Mouse (Mus musculus): Measurements from ENCODE around the gene Smn1. TPM values are rescaled to one million over a fixed set of nuclear protein-coding genes. Genes with fewer than 3 reads are reported as not detected.
"Not testable (repeated sequence)": the region's sequence is repeated elsewhere in the genome, so short reads cannot be mapped to it uniquely, and the experiment has no call there.

Gene Smn1
- total RNA-seq (2022): 10 to 100 TPM; 15.4 to 18.0 (median 16.9) TPM

DNA sequence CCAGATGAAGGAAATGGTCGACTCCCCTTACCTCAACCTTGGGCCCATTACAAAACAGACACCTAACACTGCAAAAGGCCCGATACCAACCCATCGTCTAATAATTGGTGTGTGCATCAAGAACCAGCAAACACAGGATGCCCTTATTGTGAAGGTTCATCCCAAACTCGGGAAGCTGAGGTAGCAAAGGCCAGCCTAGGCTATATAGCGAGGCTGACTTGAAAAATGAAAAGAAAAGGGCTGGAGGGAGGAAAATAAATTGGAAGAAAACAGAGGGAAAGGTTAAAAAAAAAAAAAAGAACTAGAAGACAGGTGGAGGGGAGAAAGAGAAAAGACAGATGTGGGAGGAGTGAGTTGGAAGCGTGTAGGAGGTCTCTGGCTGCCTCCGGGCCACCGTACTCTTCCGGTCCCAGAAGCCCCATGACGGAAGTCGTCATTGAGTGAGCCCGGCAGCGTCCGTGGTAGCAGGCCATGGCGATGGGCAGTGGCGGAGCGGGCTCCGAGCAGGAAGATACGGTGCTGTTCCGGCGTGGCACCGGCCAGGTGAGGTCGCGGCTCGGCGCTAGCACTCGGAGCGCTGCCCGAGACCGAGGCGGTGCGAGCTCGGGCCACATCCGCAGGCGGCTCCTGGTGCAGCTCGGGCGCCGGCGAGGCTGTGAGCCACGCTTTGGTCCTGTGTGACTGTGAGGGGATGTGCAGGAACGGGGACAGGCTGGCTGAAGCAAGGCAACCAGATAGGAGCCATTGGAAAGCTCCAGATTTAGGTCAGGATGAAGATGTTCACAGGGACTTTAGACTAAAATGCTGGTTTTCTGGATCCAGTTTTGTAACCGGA, at the start of gene Smn1:
TSS of gene Smn1 (plus strand) at position 430 of the 835 bp plus-strand sequence.
- DNase-seq (ENCODE audit: low spot score): peak; percentile 98

DNA sequence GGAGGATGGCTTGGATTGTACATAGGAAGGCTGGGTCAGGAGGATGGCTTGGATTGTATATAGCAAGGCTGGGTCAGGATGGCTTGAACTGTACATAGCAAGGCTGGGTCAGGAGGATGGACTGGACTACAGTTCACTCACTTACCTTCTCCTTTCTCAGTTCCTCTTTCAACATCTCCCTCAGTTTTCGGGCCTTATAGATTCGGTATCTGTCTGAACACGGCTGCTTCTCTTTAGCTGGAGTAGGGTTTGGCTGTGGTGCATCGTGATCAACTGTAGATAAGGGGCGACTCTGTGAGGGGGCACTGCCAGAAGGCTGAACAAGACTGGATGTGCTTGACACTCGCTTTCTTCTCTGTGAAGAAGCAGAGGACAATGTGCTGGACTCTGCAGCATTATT, 25.8 kb upstream of the Smn1 start:
- no peak for DNase-seq (ENCODE audit: low spot score)

- no peak for DNase-seq (ENCODE audit: low spot score)
Observed at GRCm38 (mm10) chr13:100103052-100103658, 21.5 kb upstream of the Smn1 start.

GRCm38 (mm10) chr13:100103748-100104254, 20.9 kb upstream of the Smn1 start, which contains the start of gene Bdp1:
TSS of gene Bdp1 (minus strand) at chr13:100104070.
- DNase-seq (ENCODE audit: low spot score): peak; percentile 94

GRCm38 (mm10) chr13:100107652-100108472, 16.8 kb upstream of the Smn1 start, which contains the start of gene Serf1:
TSS of gene Serf1 (plus strand) at chr13:100108012.
- peak; percentile 57 for DNase-seq (ENCODE audit: low spot score)

DNA sequence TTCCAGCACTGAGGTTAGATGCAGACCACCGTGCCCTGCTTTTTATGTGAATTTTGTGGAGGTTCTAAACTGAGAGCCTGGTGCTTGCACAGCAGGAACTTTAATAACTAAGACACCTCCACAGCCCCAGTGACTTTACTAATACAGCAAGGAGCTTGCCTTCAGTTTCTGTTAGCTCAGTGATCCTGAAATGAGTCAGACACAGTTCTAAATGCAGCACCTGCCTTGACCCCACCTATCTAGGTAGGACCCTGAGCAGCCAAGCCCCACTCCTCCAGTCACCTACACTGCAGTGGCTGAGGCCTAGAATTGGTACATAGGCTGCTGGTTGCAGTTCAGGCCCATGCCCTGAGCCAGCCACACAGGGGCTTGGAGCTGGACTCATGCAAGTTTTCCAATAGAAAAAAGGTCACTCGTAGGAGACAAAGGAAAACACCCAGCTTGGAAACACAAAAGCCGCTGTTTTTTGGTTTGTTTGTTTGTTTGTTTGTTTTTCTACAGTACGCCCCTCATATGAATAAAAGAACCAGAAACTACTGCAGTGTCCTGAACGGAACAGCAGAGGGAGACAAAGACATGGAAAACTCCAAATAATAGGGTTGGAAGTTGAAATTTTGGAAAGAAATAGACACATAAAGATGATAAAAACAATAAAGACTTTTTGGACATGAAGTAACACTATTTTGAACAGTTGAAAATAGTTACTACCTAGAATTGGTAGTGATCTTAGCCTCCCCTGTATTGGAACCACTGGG, 12.3 kb upstream of the Smn1 start:
- no peak for DNase-seq (ENCODE audit: low spot score)

DNA sequence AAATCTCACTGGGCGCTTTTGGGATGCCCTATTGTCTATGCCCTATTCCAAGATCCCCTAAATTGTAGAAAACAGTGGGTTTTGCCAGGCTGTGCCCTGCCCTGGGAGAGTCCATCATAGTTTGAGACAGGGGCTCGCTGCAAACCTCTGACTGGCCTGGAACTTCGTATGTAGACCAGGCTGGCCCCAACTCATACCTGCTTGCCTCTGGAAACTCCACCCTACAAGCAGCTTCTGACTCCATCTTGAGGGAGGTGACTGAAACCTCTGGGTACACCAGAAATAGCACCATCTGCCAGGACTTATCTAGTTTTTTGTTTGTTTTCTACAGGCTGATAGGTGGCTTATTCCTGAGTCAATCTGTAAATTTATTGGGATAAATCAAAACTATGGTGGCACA, 682 bp upstream of the Smn1 start:
- DNase-seq (ENCODE audit: low spot score): no peak

GRCm38 (mm10) chr13:100125258-100125643, 599 bp downstream of the Smn1 start:
- DNase-seq (ENCODE audit: low spot score): no peak

GRCm38 (mm10) chr13:100141646-100142314, 17.1 kb downstream of the Smn1 start:
- no peak for DNase-seq (ENCODE audit: low spot score)

- DNase-seq (ENCODE audit: low spot score): peak; percentile 3
Observed at GRCm38 (mm10) chr13:100152659-100153058, 28.0 kb downstream of the Smn1 start.

DNA sequence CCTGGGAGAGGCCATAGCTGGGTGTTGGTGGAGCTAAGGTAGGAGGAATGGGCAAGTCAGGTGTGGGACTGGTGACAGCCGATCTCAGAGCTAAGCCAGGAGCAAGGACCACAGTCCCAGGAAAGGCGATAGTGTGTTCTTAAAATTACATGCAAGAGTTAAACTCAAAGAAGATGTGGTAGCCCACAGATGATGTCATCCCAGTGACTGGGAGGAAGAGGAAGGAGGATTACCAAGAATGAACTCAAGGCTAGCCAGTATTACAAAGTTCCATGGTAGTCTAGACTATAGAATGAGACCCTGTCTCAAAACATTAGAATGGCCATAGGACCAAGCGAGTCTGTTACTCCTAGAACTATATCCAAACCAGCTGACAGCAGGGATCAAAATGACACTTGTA, 32.0 kb downstream of the Smn1 start:
- no peak for DNase-seq (ENCODE audit: low spot score)

DNA sequence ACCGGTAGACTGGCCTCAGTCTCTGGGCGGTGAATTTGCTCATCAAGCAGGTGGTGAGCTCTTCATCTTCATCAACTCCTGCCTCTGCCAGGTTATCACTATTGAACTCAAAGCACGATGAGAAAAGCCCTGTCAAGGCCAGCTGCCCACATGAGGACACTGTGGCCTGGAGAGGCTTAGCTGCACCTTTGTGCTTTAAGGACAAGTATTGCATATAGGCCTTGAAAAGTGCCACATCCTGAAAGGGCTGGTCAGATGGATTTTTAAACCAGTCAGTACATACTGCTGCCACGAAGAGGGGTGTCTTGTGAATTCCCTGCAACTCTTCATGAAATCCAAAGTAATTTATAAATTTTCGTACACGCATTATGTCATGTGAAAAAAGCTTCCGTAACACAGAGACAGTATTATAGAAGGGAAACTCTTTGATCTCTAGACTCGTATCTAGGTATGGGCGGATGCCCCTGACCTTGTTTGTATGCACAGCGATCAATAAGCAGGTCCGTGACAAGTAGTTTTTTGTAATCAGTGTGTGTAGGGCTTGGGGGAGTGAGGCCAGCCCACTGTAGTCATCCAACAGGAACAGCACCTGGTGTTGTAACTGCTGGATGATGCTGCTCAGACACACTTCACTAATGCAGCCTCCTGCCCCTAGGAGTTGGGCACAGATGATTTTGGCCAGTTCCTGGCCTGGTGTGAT, 36.7 kb downstream of the Smn1 start:
- not testable (repeated sequence) for DNase-seq (ENCODE audit: low spot score)

- not testable (repeated sequence) for DNase-seq (ENCODE audit: low spot score)
Observed at GRCm38 (mm10) chr13:100162467-100162866, 37.8 kb downstream of the Smn1 start.

DNA sequence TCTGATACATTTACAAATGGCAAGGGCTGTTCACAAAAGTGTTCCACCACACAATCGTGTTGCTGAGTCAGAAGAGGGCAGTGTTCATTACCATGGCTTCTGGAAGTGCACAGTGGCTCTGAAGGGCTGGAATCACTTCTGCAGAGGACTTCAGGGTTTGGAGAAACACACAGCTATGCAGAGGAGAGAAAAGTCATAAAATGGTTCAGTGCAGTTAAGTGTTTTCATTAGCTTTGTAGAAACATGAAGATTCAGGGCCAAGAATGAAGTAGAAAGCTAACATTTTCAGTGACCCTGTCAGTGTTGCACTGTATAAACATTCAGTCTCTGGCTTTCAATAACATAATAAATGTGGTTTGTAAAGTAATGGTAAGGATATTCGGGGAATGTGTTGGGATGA, 41.7 kb downstream of the Smn1 start:
- DNase-seq (ENCODE audit: low spot score): not testable (repeated sequence)

DNA sequence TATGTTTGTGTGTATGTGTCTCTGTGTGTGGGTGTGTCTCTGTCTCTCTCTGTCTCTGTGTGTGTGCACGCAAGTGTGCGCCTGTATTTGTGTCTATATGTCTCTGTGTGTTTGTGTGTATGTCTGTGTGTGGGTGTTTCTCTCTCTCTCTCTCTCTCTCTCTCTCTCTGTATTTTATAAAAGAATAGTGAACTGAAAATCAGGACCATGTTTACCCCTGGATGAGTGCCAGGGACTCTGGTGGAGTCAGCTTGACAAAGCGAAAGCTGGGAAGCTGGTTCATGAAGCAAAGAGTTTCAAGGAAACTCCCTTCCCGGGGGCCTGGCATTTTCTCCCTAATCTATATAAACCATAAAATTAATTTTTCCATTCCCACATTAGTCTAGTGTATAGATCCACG, 49.7 kb downstream of the Smn1 start:
- DNase-seq (ENCODE audit: low spot score): not testable (repeated sequence)

- DNase-seq (ENCODE audit: low spot score): not testable (repeated sequence)
Observed at GRCm38 (mm10) chr13:100183111-100183510, 58.5 kb downstream of the Smn1 start.

All from heart, adult 8-10 months (tissue).